Mouse (Mus musculus): ENCODE measurements around the gene P2rx6. TPM values are rescaled to one million over a fixed set of nuclear protein-coding genes. Genes with fewer than 3 reads are reported as not detected.

The P2rx6 gene
- polyA plus RNA-seq, 1 experiment, result 1.4 TPM

DNA sequence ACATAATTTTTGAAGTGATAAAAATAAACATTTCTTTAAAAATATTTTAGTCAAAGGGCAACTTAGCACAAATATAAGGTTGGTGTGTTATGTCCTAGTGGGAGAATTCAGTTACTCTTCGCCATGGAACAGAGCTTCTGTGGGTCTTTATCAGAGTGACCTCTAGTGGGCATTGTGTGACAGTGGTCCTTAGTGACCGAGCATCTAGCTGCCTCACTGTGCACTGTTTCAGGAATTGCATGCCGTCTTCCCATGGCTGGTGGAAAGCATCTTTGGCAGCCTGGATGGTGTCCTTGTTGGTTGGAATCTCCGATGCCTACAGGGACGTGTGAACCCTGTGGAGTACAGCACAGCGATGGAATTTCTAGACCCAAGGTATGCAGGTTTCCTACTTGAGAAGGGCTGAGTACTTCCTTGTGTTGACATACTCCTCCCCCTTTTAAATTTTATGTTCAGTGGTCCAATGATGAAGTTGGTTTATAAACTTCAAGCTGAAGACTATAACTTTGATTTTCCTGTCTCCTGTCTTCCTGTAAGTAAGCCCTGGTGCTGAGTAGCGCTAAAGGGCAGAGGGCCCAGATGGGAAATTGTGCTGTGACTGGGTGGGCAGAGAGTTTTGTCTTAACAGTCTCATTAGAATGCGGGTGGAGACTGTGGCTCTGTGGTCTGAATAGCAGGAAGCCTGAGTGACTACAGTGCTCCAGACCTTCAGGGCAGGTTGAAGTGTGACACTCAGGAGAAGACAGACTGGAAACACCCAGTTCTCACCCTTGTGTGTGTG lies 64.0 kb downstream of the P2rx6 start:
- no peak overlapping the region for H3K27ac ChIP-seq (ENCODE audit: insufficient read depth, low read depth, low read length)
- 66% methylated on average over 8 of the region's 8 CpGs for WGBS
- H3K4me1 ChIP-seq (ENCODE audit: control insufficient read depth, insufficient read depth, insufficient read length, low read length), result no peaks in the 10 kb centered on the region
- peaks cover 40% of the 10 kb centered on the region for H3K36me3 ChIP-seq (ENCODE audit: control insufficient read depth, insufficient read depth, low read length)
- H3K27me3 ChIP-seq (ENCODE audit: control insufficient read depth, insufficient read depth, low read length), result no peaks in the 10 kb centered on the region
- TF ChIP-seq CTCF (IDR thresholded peaks at IDR 0.05; ENCODE audit: extremely low read depth, insufficient read length, insufficient replicate concordance, low read depth, low read length), result peak; percentile 36; the same call in 1 of the 2 replicates
- no peak for TF ChIP-seq POLR2A (IDR thresholded peaks at IDR 0.05; ENCODE audit: low read depth, low read length)
- H3K4me3 ChIP-seq (ENCODE audit: low read depth, low read length), result no peak overlapping the region

DNA sequence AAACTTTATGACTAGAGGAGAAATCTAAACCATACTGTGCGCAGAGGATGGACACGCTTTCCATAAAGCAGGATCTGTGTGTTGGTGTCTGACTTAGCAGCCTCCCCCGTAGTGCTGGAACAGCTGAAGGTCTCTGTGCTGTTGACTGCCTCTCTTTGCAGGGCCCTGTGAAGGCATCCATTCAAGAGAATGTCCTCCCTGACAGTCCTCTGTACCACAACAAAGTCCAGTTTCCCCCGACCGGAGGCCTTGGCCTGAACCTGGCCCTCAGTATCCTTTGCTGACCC lies 64.5 kb downstream of the P2rx6 start:
- Histone ChIP-seq H3K36me3 (ENCODE audit: control insufficient read depth, insufficient read depth, low read length) (peaks cover 43% of the 10 kb centered on the region), H3K27ac (ENCODE audit: insufficient read depth, low read depth, low read length) (no peak overlapping the region), H3K4me3 (ENCODE audit: low read depth, low read length) (no peak overlapping the region), H3K4me1 (ENCODE audit: control insufficient read depth, insufficient read depth, insufficient read length, low read length) (no peaks in the 10 kb centered on the region), H3K27me3 (ENCODE audit: control insufficient read depth, insufficient read depth, low read length) (no peaks in the 10 kb centered on the region)
- WGBS, result 98% methylated on average over 5 of the region's 5 CpGs
- no peak for TF ChIP-seq POLR2A (IDR thresholded peaks at IDR 0.05; ENCODE audit: low read depth, low read length)
- no peak for TF ChIP-seq CTCF (IDR thresholded peaks at IDR 0.05; ENCODE audit: extremely low read depth, insufficient read length, insufficient replicate concordance, low read depth, low read length)

Other genes with a start within 250 kb of the P2rx6 start
- gene Serpind1, start 230.5 kb upstream of the P2rx6 start, polyA plus RNA-seq (2012; rRNA removed), result 0.13 TPM in 1 of 2 replicates, not detected in the other
- 3.8 and 7.5 TPM in 2 replicates for gene Snap29, start 155.9 kb upstream of the P2rx6 start, polyA plus RNA-seq (2012; rRNA removed)
- 19.2 and 56.9 TPM in 2 replicates for gene Pi4ka, start 155.6 kb upstream of the P2rx6 start, polyA plus RNA-seq (2012; rRNA removed)
- 33.5 and 47.3 TPM in 2 replicates for gene Crkl, start 109.9 kb upstream of the P2rx6 start, polyA plus RNA-seq (2012; rRNA removed)
- gene Aifm3, start 72.3 kb upstream of the P2rx6 start, polyA plus RNA-seq (2012; rRNA removed), result 0.60 and 0.67 TPM in 2 replicates
- gene Lztr1, start 53.2 kb upstream of the P2rx6 start, polyA plus RNA-seq (2012; rRNA removed), result 130 and 197 TPM in 2 replicates
- gene Thap7, start 30.7 kb upstream of the P2rx6 start, polyA plus RNA-seq (2012; rRNA removed), result 43.1 and 88.8 TPM in 2 replicates
- gene Lrrc74b, start 638 bp upstream of the P2rx6 start, polyA plus RNA-seq (2012; rRNA removed), result 0.23 TPM in 1 of 2 replicates, not detected in the other
- 13.5 and 13.7 TPM in 2 replicates for gene Slc7a4, start 21.3 kb downstream of the P2rx6 start, polyA plus RNA-seq (2012; rRNA removed)
- gene Smpd4, start 57.5 kb downstream of the P2rx6 start, polyA plus RNA-seq (2012; rRNA removed), result 13.6 and 24.3 TPM in 2 replicates
- 0.39 and 0.76 TPM in 2 replicates for gene Ccdc74a, start 84.6 kb downstream of the P2rx6 start, polyA plus RNA-seq (2012; rRNA removed)
- gene Med15, start 171.0 kb downstream of the P2rx6 start, polyA plus RNA-seq (2012; rRNA removed), result 101 and 194 TPM in 2 replicates
- 34.8 and 60.9 TPM in 2 replicates for gene Klhl22, start 197.7 kb downstream of the P2rx6 start, polyA plus RNA-seq (2012; rRNA removed)
- gene Scarf2, start 235.4 kb downstream of the P2rx6 start, polyA plus RNA-seq (2012; rRNA removed), result 27.7 and 33.2 TPM in 2 replicates